Mouse (Mus musculus): ENCODE measurements at regions not wholly inside any gene's neighbourhood (a gene's known extent, or its start where the extent isn't known, plus 50 kb on each side); places are given as distances from the start of the nearest gene placed in this dataset.
A peak's percentile ranks its signal among the peaks of the same experiment; 100 is the strongest.

DNA sequence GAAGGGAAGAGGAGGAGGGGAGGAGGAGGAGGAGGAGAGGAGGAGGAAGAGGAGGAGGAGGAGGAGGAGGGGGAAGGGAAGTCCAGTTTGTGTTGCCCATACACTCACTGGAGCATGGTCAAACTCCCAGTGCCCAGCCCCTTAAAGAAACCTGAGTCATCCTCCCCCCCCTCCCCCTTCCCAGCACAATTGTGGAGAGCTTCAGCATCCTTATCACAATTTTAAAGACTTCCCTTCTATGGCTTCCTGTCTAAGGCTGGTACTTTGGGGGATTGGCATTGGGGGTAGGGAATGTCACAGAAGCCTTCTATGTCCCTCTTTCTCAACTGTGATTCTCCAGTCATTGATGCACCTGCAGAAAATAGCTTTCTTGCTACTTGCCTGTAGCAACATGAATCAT, 84.0 kb upstream of the Itga6 start:
- TF ChIP-seq GATA4 (IDR thresholded peaks at IDR 0.05; ENCODE audit: insufficient replicate concordance, low read length) = no peak

DNA sequence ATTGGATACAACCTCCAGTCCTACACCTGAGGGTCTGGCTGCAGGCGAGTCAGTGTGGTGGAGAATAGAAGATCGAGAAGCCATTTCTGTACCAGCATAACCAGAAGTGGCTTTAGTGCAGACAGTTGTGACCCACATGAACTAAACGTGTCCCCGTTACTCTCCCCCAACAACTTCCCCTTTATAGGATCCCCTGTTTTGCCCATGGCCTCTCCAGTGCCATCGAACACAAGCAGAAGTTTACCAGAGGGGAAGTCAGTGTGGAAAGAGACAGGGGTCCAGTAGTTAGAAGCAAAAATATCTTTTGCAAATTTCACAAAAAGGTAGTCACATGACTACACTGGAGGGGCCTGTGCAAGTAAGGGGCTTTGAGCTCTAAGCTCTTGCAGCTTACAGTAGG, 83.4 kb upstream of the Itga6 start:
- no peak for TF ChIP-seq GATA4 (IDR thresholded peaks at IDR 0.05; ENCODE audit: insufficient replicate concordance, low read length)

DNA sequence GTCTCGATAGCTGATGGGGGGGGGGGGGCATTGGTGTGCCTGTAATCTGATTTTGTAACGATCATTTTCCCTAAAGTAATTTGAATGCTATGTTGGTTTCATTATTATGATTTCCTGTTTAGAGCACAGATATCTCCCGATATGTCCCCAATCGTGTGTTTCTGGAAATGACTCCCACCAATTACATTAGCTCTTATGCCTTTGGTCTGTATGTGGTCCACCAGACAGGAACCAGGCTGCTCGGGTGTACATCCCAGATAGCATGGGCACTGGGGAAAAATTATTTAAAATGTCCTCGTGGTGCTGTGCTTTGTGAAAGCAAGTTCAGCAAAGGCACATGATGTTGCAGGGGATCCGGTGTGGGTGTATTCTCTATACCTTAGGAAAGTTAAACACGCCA, 82.0 kb upstream of the Itga6 start:
- TF ChIP-seq GATA4 (IDR thresholded peaks at IDR 0.05; ENCODE audit: insufficient replicate concordance, low read length) = no peak

DNA sequence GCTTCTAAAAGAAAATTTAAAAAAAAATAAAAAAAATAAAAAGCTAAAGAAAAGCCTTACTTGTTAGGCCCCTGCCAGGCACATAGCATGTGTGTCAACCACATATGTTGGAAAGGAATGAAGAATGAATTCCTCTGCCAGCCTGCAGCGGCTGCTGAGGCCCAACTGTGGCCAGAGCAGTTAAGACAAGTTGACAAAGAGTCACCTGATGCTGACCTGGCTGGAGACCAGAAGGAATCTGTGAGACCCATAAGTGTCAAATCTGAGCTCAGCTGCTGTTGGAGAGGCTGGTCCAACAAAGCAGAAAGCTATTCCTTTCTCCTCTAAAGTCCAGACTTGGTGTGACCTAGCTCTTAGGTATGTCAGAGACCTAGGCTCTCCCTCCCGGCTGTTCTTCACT, 78.5 kb upstream of the Itga6 start:
- TF ChIP-seq GATA4 (IDR thresholded peaks at IDR 0.05; ENCODE audit: insufficient replicate concordance, low read length) = no peak

DNA sequence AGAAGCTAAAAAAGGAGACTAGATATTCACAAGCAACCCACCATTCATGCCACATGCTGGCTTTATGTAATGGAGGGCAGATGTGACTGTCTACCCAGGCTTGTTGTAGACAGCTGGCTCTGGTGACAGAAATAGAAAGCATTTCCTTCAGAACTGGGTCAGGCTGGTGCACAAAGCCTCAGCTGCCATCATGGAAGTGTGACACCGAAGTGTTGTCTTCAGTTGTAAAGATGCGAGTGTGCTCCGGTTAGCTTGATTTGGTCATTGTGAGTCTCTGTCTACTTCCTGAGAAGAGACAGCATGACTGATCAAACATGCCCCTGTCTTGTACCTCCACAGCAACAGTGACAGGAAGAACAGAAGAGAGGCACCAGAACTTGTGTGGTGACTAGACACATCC, 77.7 kb upstream of the Itga6 start:
- no peak for TF ChIP-seq GATA4 (IDR thresholded peaks at IDR 0.05; ENCODE audit: insufficient replicate concordance, low read length)

DNA sequence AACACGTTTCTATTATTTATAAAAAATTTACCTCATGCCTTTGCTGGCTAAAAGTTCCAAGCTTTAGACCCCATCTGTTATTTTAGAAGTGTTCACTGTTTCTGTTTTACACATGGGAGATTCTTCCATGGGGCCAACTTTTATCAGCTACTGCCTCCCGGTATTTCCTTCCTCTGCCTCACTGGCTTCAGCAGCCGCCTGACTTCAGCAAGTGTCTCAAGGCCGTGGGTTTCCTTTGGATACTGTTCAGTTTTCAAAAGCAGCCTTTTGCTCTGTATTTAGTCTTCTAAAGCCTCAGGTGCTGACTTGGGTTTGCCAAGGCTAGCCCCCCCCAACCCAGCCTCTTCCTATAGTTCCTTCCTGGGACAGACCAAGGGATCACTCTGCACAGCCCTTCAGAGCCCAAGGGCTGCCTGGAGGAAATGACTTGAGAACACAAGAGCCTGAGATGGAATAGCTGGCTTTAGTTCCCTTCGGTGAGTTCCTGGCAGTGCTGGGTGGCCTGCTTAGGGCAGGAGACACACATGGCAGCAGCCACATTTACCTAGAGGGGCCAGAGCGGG, 75.1 kb upstream of the Itga6 start:
- TF ChIP-seq GATA4 (IDR thresholded peaks at IDR 0.05; ENCODE audit: insufficient replicate concordance, low read length) = peak; percentile 77; the same call in 1 of the 2 replicates

DNA sequence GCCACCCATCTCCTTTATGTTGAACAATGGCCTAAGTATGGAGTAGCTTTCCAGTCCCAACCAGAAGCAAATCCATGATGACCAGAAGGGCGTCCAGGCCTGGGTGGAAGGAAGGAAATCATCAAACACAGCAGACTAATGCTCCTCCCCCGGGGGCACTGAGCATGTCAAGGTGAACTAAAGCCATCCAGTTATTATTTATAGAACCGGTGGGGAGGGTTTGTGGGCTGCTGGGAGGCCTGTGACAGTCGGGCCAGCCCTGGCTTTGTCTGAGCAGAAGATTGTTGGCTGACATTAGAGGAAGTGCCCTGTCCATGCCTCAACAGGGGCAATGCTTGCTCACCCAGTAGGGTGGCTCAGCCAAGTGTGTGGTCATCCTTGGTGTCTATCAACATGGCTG, 74.5 kb upstream of the Itga6 start:
- TF ChIP-seq GATA4 (IDR thresholded peaks at IDR 0.05; ENCODE audit: insufficient replicate concordance, low read length) = no peak

DNA sequence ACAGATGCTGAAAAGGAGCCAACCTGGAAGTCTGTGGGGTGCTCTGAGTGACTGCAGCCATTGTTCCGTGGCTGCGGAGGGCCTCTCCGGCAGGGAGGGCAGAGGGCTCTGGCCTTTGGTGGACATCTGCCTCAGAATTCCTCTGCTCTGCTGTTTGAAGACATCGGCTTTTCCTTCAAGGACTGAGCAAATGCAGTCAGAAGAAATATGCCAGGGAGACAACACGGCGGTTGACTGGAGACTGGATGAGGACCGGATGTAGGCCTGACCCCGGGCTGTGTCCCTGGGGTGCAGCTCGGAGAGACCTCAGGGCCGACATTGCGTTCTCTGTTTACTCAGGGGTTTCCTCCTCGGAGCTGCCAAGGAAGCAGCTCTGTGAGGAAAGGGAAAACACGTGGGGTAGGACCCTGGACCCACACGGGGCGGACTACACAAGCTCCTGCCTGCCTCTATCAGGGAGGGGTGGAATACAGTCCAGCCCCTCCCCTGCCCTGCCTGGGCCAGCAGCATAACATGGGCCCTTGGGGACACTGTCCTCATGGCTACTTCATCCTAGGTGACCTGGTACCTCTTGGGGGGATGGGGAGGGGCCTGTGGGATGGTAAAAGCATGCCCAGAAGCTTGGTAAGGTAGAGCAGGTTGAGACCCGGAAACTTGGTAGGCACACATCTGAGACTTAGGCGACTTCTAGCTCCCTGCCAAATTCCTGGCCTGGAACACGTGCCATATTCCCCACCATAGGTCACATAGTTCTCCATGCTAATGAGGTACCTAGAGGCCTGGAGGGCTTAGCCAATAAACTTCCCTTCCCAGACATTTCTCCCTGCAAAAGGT, 72.1 kb upstream of the Itga6 start:
- TF ChIP-seq GATA4 (IDR thresholded peaks at IDR 0.05; ENCODE audit: insufficient replicate concordance, low read length) = peak; percentile 34; the same call in 1 of the 2 replicates

DNA sequence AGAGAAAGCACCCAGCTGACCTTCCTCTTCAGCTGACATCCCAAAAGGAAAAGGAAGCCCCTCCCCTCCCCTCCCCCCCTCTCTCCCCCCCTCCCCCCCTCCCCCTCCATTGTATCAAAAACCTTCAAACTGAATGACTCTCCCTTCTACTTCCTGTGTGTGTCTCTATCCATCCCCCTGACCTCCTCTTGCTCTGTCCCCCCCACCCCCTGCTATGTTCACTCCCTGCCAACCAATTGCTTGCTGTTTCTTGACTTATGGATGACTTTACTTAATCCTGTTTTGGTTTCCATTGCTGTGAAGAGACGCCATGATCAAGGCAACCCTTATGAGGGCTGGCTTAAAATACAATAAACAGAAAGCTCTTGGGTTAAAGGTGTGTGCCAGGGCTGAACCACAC, 64.7 kb upstream of the Itga6 start:
- no peak for TF ChIP-seq GATA4 (IDR thresholded peaks at IDR 0.05; ENCODE audit: insufficient replicate concordance, low read length)

DNA sequence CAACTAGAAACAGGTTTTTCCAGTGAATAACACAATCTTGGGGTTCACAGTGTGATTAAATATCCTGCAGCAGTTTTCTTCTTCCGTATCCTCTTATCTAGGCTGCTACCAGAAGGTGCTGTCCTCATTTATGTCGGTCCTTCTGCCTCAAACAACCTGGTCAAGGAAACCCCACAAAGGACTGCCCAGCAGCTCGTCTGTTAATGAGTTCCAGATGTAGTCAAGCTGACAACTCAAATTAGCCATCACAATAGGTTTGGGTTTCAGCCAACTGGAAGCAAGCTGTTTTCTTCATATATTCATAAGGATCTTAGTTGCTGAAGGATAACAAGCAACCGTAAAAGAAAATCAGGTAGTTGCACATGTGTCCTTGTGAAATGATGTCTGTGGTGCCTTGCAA, 64.3 kb upstream of the Itga6 start:
- no peak for TF ChIP-seq GATA4 (IDR thresholded peaks at IDR 0.05; ENCODE audit: insufficient replicate concordance, low read length)

DNA sequence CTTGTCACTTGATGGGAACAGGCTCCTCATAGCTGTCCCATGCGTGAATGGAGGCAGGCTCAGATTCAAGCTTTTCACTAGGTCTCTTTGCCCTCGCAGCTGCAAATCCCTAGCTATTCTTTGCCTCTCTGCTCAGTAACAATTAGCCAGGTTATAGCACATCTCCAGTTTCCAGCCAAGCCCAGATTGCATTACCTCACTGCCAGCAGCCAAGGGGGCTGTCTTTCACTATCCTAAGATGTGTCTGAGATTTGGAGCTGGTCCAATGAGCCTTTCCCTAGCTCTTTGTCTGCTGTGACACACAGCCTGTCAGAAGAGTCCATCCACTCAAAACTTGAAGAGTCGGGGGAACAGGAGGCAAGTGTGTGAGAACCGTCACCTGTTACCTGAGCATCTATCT, 62.0 kb upstream of the Itga6 start:
- no peak for TF ChIP-seq GATA4 (IDR thresholded peaks at IDR 0.05; ENCODE audit: insufficient replicate concordance, low read length)

DNA sequence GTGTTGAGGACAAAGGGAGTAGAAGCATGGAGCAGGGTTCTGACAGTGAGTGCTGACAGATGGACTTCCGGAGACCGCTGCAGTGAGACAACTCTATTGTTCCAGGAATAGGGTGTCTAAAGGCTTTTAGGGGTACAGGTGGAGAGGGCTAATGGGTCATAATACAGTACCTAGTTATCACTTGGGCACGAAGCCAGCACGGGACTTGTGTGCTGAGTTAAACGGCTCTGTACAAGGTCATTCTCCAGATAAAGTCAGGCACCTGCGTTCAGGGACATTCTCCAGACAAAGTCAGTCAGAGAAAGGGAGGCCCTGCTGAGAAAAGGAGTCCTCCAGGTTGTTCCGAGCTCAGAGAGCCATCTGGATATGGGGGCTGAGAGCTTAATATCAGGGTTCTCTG, 60.2 kb upstream of the Itga6 start:
- no peak for TF ChIP-seq GATA4 (IDR thresholded peaks at IDR 0.05; ENCODE audit: insufficient replicate concordance, low read length)

DNA sequence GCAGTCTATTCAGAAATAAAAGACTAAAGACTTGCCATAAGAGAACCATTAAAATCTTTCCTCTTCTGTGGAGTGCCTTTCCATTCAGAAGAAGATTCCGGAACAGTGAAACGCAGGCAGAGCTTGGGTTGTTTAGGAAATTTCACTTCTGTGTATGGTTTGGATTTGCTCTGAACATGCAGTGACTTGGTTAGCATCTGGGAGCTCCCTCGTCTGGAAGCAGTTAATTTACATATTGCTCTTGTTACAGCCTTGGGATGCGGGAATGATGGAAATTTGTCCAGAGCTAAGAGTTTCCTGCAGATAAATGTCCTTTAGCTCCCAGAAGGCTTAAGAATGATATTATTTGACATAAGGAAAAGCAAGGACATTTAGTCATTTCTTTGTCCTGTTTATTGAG, 56.4 kb upstream of the Itga6 start:
- TF ChIP-seq GATA4 (IDR thresholded peaks at IDR 0.05; ENCODE audit: insufficient replicate concordance, low read length) = no peak

DNA sequence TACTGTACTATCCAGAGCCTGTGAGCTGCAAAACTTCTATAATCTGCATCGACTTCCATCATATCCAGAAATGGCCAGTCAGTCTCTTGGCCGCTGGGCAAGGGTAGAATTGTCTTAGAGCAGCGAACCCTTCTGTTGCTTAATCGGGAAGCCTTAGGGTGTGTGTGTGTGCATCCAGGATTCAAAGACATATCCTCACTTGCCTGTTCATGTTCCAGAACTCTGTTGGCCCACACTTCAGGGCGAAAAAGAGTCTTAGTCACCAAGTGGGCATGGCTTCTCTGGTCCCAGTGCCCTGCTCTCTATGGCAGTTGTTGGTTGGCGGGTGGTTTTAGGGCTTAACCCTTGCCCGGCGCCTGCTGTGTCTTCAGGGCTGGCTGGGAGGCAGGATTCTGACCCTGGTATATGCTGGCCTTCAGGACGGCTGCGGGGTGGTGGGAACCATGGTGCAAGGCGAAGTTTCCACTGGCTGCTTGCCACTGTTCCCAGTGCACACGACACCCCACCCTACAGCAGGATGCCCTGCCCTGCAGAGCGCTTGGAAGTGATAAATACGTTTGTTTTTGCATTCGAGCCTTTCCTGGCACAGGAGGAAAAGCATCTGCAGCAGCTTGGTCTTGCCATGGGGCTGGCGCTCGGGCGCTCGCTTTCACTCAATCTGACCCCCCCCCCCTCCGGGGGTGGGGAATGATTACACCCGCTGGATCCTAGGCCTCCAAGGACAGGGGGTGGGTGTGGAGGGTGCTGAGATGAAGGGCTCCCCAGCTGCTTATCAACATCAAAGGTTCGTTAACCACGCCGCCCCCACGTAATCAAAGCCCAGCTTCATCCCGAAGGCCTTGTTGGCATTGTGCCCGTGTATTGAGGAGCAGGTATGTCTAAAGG, 54.9 kb upstream of the Itga6 start:
- TF ChIP-seq GATA4 (IDR thresholded peaks at IDR 0.05; ENCODE audit: insufficient replicate concordance, low read length) = no peak

DNA sequence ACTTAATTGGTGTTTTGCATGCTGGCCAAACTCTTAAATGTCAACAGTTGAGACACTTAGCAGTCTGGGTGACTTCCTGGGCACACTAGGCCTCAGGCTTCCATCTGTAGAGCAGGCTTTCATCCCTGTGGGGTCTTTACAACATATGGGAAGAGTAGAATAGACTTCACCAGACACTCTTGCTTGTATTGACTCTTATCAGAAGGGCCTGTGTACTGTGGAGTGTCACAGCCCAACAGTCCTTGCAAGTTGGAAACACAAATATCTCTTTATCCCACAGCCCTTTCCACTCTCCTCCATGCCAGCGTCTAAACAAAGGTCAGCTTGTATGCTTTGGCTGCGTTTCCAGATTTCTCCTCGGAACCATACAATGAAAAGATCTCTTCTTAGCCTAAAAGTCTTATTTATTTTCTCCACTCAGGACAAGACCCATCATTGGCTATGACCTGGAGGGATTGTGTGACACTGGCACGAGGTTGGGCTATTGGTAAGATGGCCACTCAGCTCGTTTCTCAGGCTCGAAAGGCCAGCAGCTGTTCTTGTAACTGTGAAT, 50.6 kb upstream of the Itga6 start:
- no peak for TF ChIP-seq GATA4 (IDR thresholded peaks at IDR 0.05; ENCODE audit: insufficient replicate concordance, low read length)
